Mouse (Mus musculus): ENCODE results near the gene Gm14296. TPM values are rescaled to one million over a fixed set of nuclear protein-coding genes. Genes with fewer than 3 reads are reported as not detected.
"Not testable (repeated sequence)": the region's sequence is repeated elsewhere in the genome, so short reads cannot be mapped to it uniquely, and the experiment has no call there.

Gm14296 gene
- polyA plus RNA-seq (2015; fragmentation: Nextera tagmentation; extraction: Ambion mirVana), result 8.8 and 13.2 TPM in 2 replicates

- H3K9me3 ChIP-seq; H3K9ac ChIP-seq; ATAC-seq (ENCODE audit: low FRiP score, low read depth); H3K4me1 ChIP-seq; H3K27me3 ChIP-seq; H3K36me3 ChIP-seq; H3K27ac ChIP-seq; H3K4me3 ChIP-seq; H3K4me2 ChIP-seq (replicated peaks): not testable (repeated sequence)
- WGBS, result no CpG with 5 or more reads among the region's 2 CpGs
Measured at GRCm38 (mm10) chr2:176927709-176928108, at the start of gene Gm14296. TSS of gene Gm14296 (minus strand) at chr2:176927809.

GRCm38 (mm10) chr2:176905464-176905863 is 22.1 kb downstream of the Gm14296 start:
- H3K36me3 ChIP-seq; H3K9ac ChIP-seq; H3K9me3 ChIP-seq; ATAC-seq (ENCODE audit: low FRiP score, low read depth); H3K27me3 ChIP-seq; H3K27ac ChIP-seq; H3K4me3 ChIP-seq; H3K4me2 ChIP-seq (replicated peaks); H3K4me1 ChIP-seq: not testable (repeated sequence)
- no CpG with 5 or more reads among the region's 1 CpGs for WGBS

Other genes starting within 250 kb of the Gm14296 start
- gene Gm14305, start 219.5 kb downstream of the Gm14296 start, polyA plus RNA-seq (2015; fragmentation: Nextera tagmentation; extraction: Ambion mirVana), result 34.1 and 37.2 TPM in 2 replicates
- 14.5 and 17.3 TPM in 2 replicates for gene Gm14295, start 129.2 kb downstream of the Gm14296 start, polyA plus RNA-seq (2015; fragmentation: Nextera tagmentation; extraction: Ambion mirVana)
- gene Gm14408, start 96.7 kb downstream of the Gm14296 start, polyA plus RNA-seq (2015; fragmentation: Nextera tagmentation; extraction: Ambion mirVana), result not detected in 2 replicates
- gene Gm14419, start 73.1 kb upstream of the Gm14296 start, polyA plus RNA-seq (2015; fragmentation: Nextera tagmentation; extraction: Ambion mirVana), result 12.0 and 12.8 TPM in 2 replicates
- 0.11 and 0.22 TPM in 2 replicates for gene Gm14401, start 146.5 kb upstream of the Gm14296 start, polyA plus RNA-seq (2015; fragmentation: Nextera tagmentation; extraction: Ambion mirVana)